Mouse (Mus musculus) forebrain, postnatal 0 days (tissue): ENCODE results near the gene Slc44a1. TPM values are rescaled to one million over a fixed set of nuclear protein-coding genes. Genes with fewer than 3 reads are reported as not detected.
A peak's percentile ranks its signal among the peaks of the same experiment; 100 is the strongest.

ENCODE experiments used
- ATAC-seq: fragments of 200-750 bp; cut with Nextera tagmentation; 2 replicates; pipeline ENCODE4 v1.8.0; 2017; ENCODE audit warnings: mild to moderate bottlenecking, moderate library complexity
- DNase-seq: peaks from one replicate; pipeline ENCODE4 v3.0.0-alpha.2; 2015
- H3K27ac ChIP-seq: fragments of 300-500 bp; sonication (generic); 2 replicates; pipeline ENCODE4 v1.5.1; 2014; ENCODE audit warnings: low read depth, mild to moderate bottlenecking, antibody characterized with exemption, low read length, moderate library complexity, mixed read lengths
- H3K27me3 ChIP-seq: fragments of 300-500 bp; sonication (generic); 2 replicates; pipeline ENCODE4 v1.6.1; 2014; ENCODE audit warnings: mild to moderate bottlenecking, low read length, mixed read lengths; ENCODE audit not compliant: insufficient read depth
- H3K36me3 ChIP-seq: fragments of 300-500 bp; sonication (generic); 2 replicates; pipeline ENCODE4 v1.6.1; 2014; ENCODE audit warnings: mild to moderate bottlenecking, moderate library complexity; ENCODE audit not compliant: insufficient read depth
- H3K4me1 ChIP-seq: fragments of 300-500 bp; sonication (generic); 2 replicates; pipeline ENCODE4 v1.6.1; 2014; ENCODE audit warnings: antibody characterized with exemption; ENCODE audit not compliant: insufficient read depth
- H3K4me2 ChIP-seq: fragments of 300-500 bp; sonication (generic); 2 replicates; pipeline ENCODE4 v1.6.1; 2014; ENCODE audit warnings: low read depth, mild to moderate bottlenecking, moderate library complexity
- H3K4me3 ChIP-seq: fragments of 300-500 bp; sonication (generic); 2 replicates; pipeline ENCODE4 v1.5.1; 2014; ENCODE audit warnings: low read depth, low read length, mixed read lengths
- H3K9ac ChIP-seq: fragments of 300-500 bp; sonication (generic); 2 replicates; pipeline ENCODE4 v1.6.1; 2014; ENCODE audit warnings: mild to moderate bottlenecking
- H3K9me3 ChIP-seq: fragments of 300-500 bp; sonication (generic); 2 replicates; pipeline ENCODE4 v1.6.1; 2016; ENCODE audit warnings: low read length
- CTCF ChIP-seq: sonication (generic); IDR thresholded peaks from 2 replicates; pipeline ENCODE4 v1.5.1; 2016; ENCODE audit warnings: antibody characterized with exemption, control low read depth, low read depth
- WGBS: fragments of 180-500 bp; shearing (Covaris S2); extraction: QIAGEN DNeasy Blood & Tissue Kit; methylation state at CpG from one replicate; pipeline ENCODE4 v1.1.7; 2014; 5-methylcytosine and 5-hydroxymethylcytosine counted together
- polyA plus RNA-seq: library from polyadenylated mRNA; unstranded; fragments of >200 nt; fragmentation: Nextera tagmentation; extraction: Ambion mirVana; gene quantifications from 2 replicates; pipeline ENCODE4 v1.2.1, GENCODE M21; 2015
- total RNA-seq: library from RNA; depleted of rRNA; stranded (reverse); fragments of >200 nt; gene quantifications from 2 replicates; pipeline ENCODE4 v1.2.3, GENCODE M21; 2014

Gene Slc44a1
- total and polyA plus RNA-seq, 2 experiments from 2014 or later, result 12.4 to 29.3 TPM

DNA sequence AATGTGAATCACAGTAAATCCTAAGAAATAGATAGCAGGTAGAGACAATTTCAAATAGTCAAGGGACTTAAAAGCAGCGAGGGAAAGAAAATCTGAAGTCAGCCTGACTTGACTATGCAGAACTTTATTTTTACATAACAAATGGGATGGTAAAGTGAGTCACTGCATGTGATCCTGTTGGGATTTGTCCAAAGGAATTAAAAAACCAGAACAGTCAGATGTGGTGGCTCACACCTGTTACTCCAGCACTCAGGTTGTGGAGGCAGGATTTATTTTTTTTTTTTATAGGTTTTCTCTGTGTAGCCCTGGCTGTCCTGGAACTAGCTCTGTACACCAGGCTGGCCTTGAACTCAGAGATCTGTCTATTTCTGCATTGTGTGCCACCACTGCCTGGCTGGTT is 25.7 kb downstream of the Slc44a1 start:
- ATAC-seq, result no peak

DNA sequence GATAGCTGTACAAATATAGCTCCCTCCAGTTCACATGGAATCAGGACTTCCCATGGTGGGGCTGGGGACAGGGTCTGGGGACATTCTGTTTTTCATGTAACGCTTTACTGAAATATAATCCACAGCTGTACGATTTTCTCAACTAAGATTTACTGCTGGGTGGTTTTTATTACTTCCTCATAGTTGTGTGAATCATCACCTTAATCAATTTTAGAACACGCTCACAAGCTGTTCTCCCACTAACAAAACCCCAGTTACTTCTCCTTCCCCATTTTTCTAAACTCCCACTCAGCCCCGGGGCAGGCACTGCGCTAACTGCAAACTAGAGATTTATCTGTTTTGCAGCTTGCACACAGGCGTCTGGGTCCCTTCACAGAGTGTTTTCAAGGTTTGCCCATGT is 28.8 kb downstream of the Slc44a1 start:
- ATAC-seq, result no peak
- H3K9ac ChIP-seq, result no peak overlapping the region
- H3K9me3 ChIP-seq, result no peaks in the 10 kb centered on the region
- 0 out of 2 replicates have a peak, but pooled peaks cover 2% of the 10 kb centered on the region for H3K4me1 ChIP-seq
- no peak for DNase-seq
- H3K36me3 ChIP-seq, result no peaks in the 10 kb centered on the region
- H3K4me2 ChIP-seq, result no peak overlapping the region
- H3K27ac ChIP-seq, result no peak overlapping the region
- no peak overlapping the region for H3K4me3 ChIP-seq
- no peak for TF ChIP-seq CTCF
- 90% methylated on average over 6 of the region's 6 CpGs for WGBS
- H3K27me3 ChIP-seq, result no peaks in the 10 kb centered on the region

More for the DNA sequence above, 25.7 kb downstream of the Slc44a1 start:
- Histone ChIP-seq H3K4me2 (no peak overlapping the region), H3K27me3 (no peaks in the 10 kb centered on the region), H3K27ac (no peak overlapping the region), H3K9ac (no peak overlapping the region), H3K36me3 (no peaks in the 10 kb centered on the region), H3K4me3 (no peak overlapping the region), H3K4me1 (no peaks in the 10 kb centered on the region), H3K9me3 (no peaks in the 10 kb centered on the region)
- 81% methylated on average over 1 of the region's 1 CpGs for WGBS
- DNase-seq, result no peak
- no peak for TF ChIP-seq CTCF

DNA sequence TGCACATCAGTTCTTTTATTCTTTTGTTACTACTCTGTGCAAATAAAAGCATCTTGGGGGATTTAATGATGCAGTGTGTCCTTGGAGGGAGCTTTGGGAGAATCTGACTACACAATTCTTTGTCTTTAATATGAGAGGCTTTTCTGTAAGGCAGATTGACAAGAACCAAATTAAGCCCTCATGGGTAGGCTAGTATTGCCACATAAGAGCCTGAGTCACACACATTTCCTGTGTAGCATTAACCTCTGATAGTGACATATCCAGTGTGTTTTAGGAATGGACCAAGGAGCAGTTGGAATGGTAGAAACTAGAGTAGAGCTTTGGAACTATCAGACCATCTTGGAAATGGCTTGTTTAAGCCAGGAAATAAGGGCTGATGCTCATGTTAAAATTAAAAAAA is 33.9 kb downstream of the Slc44a1 start:
- H3K27ac ChIP-seq, result peak overlapping the region; percentile 15; the same call in 1 of the 2 replicates
- no peak for TF ChIP-seq CTCF
- no peak overlapping the region for H3K4me2 ChIP-seq
- H3K4me1 ChIP-seq, result peaks cover 10% of the 10 kb centered on the region
- no peaks in the 10 kb centered on the region for H3K36me3 ChIP-seq
- H3K9me3 ChIP-seq, result no peaks in the 10 kb centered on the region
- no peak overlapping the region for H3K4me3 ChIP-seq
- DNase-seq (no peak), ATAC-seq (no peak)
- no peak overlapping the region for H3K9ac ChIP-seq
- H3K27me3 ChIP-seq, result no peaks in the 10 kb centered on the region

DNA sequence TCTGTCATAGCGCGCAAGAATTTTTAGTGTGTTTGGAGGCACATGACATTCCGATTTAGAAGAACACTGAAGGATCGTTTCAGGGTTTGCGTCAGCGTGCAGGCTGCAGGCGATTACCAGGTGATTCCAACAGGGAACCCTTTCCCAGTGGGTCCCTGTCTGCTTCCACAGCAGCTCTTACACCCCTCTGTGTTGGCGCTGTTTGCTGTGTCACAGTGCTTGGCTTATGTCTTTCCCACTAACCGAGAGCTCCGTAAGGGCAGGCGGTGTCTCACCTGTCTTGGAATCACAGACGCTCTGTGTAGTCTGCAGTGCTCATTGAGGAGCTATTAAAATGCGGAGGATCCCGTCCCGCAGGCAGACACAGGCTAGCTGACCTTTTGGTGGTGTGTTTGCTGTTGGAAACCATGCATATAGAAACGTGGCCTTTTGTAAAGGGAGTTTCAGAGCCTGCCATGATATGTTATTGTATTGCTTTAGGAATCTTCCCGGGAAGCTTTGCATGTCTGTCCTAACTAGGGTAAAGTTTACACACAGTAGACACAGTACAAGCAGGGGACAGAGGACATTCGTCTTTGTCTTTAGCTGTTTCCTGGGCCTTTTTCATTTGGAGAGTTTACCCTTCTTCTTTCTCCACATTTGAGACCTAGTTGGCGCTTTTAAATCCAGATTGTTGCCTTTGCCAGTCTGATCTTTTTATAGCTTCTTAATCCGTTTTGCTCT is 35.2 kb downstream of the Slc44a1 start:
- Histone ChIP-seq H3K4me3 (no peak overlapping the region), H3K9ac (peak overlapping the region; percentile 6; the same call in 1 of the 2 replicates), H3K4me2 (no peak overlapping the region), H3K27me3 (no peaks in the 10 kb centered on the region), H3K4me1 (peaks cover 10% of the 10 kb centered on the region), H3K36me3 (no peaks in the 10 kb centered on the region), H3K27ac (no peak overlapping the region), H3K9me3 (no peaks in the 10 kb centered on the region)
- ATAC-seq, result peak; percentile 18
- 69% methylated on average over 20 of the region's 20 CpGs for WGBS
- no peak for TF ChIP-seq CTCF
- no peak for DNase-seq

GRCm38 (mm10) chr4:53478644-53479043 is 38.4 kb downstream of the Slc44a1 start:
- Histone ChIP-seq H3K4me3 (no peak overlapping the region), H3K27me3 (no peaks in the 10 kb centered on the region), H3K27ac (no peak overlapping the region), H3K4me2 (no peak overlapping the region), H3K36me3 (peaks cover 5% of the 10 kb centered on the region), H3K9me3 (no peaks in the 10 kb centered on the region), H3K9ac (no peak overlapping the region), H3K4me1 (peaks cover 10% of the 10 kb centered on the region)
- DNase-seq, result no peak
- no peak for ATAC-seq
- 65% methylated on average over 4 of the region's 4 CpGs for WGBS
- TF ChIP-seq CTCF, result no peak

- H3K4me3 ChIP-seq, result no peak overlapping the region
- H3K36me3 ChIP-seq, result peaks cover 3% of the 10 kb centered on the region; the same call in 1 of the 2 replicates
- no peak for TF ChIP-seq CTCF
- peaks cover 7% of the 10 kb centered on the region; the same call in 1 of the 2 replicates for H3K4me1 ChIP-seq
- H3K4me2 ChIP-seq, result no peak overlapping the region
- no peaks in the 10 kb centered on the region for H3K9me3 ChIP-seq
- H3K9ac ChIP-seq, result no peak overlapping the region
- DNase-seq, result peak; percentile 39
- no peaks in the 10 kb centered on the region for H3K27me3 ChIP-seq
- WGBS, result 53% methylated on average over 12 of the region's 12 CpGs
- peak; percentile 74 for ATAC-seq
- peak overlapping the region; percentile 51; the same call in 1 of the 2 replicates for H3K27ac ChIP-seq
Observed at GRCm38 (mm10) chr4:53487216-53488188, 47.3 kb downstream of the Slc44a1 start.
